Mouse (Mus musculus): ENCODE measurements around the gene Fam214a. TPM values are rescaled to one million over a fixed set of nuclear protein-coding genes. Genes with fewer than 3 reads are reported as not detected.

Gene Fam214a
- total RNA-seq, 2 experiments from 2014 or later = 9.3 to 11.8 TPM

DNA sequence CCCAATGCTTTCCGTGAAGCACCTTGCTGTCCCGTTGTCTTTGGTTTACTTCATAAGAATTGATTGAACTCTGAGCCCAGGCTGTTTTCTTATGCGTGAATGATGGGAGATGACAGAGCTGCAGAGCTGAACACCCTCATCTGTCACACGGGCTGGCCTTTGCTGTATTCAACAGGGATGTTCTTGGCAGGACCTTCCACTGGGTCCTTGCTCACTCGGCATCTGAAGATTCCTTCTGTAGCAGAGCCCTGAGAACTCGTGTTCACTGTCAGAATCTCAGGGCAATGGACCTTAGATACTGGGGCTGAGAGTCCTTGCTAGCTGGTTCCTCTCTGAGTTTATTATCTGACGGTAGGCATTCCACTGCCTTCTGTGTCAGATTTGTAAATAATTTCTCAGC, 25.3 kb downstream of the Fam214a start:
- no peak for ATAC-seq (ENCODE audit: poor library complexity, severe bottlenecking)

DNA sequence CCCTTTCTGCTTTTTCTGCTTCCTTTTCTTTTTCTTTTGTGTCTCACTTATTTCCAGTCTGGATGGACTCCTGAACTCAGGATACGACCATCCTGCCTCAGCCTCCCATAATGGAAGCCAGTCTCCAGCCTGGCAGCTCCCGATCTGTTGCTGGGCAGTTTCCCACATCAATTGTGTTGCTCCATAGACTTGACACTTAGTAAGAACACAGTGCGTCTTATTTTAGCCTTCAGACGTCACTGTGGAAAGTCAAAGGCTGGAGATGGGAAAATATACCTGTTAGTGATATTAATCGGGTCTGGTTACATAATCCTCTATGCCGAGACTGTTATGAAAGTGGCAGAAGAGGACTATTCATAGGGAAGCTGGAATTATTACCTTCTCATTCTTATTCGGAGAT, 26.2 kb downstream of the Fam214a start:
- ATAC-seq (ENCODE audit: poor library complexity, severe bottlenecking) = no peak

DNA sequence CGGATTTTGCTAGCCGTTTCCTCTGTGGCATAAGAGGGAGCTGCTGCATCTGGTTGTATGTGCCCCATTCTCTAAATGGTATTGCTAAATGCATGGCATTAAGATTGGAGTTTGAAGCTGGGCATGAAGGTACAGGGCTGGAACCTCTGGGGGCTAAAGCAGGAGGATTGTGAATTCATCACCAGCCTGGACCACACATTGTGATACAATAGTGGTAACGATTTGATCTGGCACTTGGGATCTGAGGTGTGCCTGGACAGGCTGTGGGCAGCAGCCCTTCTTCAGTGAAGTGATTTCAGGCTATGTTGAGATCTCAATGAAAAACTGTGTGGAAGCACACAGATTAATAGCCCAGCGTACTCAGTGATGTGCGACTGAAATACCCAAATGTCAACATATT, 26.7 kb downstream of the Fam214a start:
- ATAC-seq (ENCODE audit: poor library complexity, severe bottlenecking) = no peak

DNA sequence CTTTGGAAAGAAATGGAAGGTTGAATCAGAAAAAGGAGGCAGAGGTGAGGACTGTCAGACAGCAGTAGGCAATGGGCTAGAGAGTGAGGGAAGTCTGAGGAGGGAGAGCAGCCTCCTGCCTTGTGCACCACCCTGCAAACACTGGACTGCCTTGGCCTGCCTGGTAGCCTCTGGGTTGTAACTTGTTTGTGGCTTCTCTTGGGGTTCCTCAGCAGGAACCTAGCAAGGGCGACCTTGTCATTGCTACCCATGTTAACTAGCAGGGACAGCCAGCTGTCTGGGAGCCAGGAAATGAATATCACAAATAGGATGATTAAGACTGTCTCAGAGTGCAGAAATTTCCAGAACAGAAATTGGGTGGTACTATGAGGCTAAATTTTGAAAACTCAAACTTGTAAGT, 27.2 kb downstream of the Fam214a start:
- no peak for ATAC-seq (ENCODE audit: poor library complexity, severe bottlenecking)

DNA sequence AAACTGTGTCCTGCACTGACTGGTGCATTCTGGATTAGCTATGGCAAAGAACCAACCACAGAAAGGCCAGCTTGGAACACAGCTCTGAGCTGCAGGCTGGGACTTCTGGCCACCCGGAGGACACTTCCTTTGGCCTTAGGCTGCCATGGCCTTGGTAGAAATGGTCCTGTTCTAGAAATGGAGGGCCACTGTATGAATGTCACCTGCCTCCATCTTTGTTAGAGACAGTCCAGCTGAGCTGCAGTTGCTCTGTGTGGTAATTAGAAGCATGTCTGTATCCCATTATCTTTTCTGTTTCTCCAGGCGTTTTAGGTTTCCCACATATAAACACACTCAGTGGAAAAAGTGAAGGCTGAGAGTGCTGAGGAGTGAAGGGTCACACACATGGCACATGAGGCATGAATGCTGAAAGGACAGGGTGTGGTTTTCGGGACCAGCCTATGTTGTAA, 29.0 kb downstream of the Fam214a start:
- no peak for ATAC-seq (ENCODE audit: poor library complexity, severe bottlenecking)

DNA sequence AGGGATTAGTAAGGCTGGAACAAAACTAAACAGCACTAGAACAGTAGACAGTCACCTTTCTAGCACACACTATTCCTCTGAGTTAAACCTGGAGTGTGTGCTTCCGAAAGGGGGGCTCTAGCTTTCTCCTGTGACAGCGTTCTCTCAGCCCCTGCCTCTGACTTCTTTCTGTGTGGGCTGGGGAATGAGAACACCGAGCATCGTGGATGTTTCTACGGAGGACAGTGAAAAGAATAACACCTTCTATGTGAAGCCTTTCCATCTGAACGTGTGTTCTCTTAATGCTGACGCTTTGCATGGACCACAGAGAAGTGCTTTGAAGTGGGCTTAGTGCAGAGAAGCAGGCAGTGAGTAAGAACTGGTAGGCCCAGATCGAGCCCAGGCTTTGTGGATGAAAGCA, 29.5 kb downstream of the Fam214a start:
- no peak for ATAC-seq (ENCODE audit: poor library complexity, severe bottlenecking)

DNA sequence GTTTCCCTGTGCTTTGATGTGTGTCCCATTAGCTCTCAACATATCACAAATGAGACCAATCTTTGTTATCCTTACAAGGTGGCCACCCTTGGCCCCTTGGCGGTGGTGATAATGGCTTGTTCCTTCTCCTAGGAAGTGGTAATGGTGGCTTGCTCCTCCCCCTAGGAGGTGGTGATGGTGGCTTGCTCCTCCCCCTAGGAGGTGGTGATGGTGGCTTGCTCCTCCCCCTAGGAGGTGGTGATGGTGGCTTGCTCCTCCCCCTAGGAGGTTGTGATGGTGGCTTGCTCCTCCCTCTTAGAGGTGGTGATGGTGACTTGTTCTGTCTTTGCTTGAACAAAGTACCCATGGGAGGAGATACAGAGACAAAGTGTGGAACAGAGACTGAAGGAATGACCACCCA, 30.0 kb downstream of the Fam214a start:
- ATAC-seq (ENCODE audit: poor library complexity, severe bottlenecking) = 0 out of 2 replicates have a peak, but pooled peaks have one; percentile 27

DNA sequence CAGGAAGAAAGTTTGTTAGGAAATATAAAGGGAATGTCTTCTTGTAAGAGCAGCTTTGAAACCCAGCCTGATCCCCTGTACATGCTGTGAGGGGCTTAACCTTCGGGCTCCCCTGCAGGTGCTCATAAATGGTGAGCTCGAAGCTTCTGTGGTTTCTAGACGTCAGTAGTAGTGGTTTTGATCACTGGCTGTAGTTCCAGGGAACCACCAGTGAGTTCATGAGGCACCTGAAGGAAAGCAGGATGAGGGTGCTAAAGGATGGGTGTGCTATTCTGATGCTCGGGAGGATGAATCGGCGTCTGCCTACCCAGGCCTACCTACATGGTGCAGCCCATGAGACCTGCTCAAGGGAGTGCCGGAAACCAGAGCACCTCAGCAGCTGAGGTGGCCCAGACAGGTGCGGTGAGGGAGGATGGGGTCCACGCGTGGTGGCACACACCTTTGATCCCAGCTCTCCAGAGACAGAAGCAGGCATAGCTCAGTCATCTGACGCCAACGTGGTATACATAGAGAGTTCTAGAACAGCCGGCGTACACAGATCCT, 32.6 kb downstream of the Fam214a start:
- no peak for ATAC-seq (ENCODE audit: poor library complexity, severe bottlenecking)

DNA sequence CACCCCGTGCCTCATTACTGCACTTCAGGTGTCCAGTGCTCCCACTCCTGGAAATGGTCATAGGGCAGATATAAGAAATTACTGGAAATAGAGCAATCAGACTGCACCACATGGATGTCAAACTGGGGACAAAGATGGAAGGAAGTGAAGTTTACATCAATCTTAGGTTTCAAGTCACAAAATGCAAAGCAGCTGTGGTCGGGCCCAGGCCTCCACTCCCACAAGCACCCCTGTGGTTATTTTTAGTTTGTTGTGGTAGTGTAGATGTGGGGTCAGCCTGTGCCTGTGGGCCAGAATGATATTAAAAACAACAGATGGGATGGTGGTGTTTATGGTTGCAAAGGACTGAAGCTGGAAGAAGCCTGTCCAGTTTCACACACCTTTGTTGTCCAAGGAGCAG, 33.1 kb downstream of the Fam214a start:
- no peak for ATAC-seq (ENCODE audit: poor library complexity, severe bottlenecking)

DNA sequence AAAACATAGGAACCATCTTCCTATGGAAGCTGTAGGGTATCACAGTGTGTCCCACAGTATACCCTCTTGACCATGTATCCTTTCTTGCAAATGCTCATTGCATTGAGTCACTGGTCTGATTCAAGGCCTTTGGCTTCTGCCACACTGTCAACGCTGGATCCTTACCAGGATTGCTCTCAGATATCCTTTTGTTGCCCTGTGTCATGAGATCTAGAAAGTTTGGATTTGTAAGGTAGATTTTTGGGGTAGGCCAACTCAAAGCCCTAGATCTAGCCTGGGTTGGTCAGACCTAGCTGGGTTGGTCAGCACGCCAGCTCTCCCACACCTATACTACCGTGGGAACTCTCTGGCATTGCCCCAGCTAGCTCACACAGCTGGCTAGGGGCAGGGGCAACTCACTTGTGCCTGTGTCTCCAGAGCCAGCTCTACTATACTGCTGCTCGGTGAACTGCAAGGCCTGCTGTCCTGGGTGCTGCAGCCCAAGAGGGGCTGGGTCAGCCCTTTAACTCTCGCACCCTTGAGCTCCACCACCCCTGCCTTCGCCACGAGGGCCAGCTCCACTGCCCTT, 36.3 kb downstream of the Fam214a start:
- no peak for ATAC-seq (ENCODE audit: poor library complexity, severe bottlenecking)

DNA sequence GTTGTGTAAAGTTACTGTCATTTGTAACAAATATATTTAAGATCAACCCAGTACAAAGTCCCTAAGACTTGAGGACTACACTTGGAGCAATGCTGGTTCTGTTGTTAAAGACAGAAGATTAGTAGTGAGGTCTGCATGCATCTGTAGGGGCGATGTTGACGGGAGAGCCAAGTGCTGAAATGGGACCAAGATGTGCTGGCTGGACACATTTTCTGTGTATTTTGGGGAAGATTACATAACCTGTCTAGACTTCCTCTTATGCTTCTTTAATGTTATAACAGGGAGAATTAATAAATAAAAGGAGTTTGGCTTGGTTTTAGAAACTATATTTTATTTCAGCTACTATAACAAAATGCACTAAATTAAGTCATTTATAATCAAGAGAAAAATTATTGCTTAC, 37.3 kb downstream of the Fam214a start:
- ATAC-seq (ENCODE audit: poor library complexity, severe bottlenecking) = peak; percentile 59; the same call in 1 of the 2 replicates

DNA sequence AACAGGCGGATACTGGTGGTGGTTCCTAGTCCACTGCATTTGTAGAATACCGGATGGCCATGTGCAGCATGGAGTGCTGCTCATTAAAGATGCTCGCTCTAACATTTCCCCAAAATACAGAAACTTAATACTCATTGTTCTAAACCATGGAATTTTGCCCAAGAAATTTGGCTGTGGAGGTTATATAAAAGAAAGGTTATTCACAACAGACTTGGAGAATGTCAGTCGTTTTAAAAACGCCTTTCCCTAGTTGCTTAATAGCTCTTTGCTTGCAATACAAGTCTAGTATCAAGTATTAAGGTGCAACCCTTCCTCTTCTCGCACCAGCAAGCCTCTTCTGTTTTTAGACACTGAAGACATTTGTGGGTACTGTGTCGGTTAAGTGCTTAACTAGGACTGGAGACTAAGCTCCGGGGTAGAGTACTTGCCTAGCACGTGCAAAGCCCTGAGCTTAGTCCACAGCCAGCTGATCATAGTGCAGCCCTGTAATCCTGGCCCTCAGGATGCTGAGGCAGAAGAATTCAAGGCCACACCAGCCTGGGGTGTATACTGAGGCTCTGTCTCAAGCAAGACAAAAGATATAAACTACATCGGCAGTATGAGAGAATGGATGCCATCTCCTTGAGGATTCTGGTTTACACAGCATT, 42.0 kb downstream of the Fam214a start:
- no peak for ATAC-seq (ENCODE audit: poor library complexity, severe bottlenecking)

DNA sequence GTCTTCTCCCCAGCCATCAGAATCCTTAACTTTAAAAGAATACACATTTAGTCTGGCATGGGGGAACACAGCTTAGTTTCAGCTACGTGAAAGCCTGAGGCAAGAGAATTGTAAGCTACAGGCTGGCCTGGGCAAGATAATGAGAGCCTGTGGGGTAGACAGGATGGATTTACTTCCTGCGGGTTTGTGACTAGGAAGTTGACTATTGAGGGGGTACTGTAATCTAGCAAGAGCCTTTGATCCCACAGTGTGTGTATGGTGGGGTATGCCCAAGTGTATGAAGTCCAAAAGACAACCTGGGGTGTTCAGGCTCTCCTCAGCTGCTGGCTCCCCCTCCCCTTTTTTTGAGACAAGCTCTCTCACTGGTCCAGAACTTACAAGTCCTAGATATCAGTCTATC, 43.7 kb downstream of the Fam214a start:
- ATAC-seq (ENCODE audit: poor library complexity, severe bottlenecking) = peak; percentile 24; the same call in 1 of the 2 replicates

DNA sequence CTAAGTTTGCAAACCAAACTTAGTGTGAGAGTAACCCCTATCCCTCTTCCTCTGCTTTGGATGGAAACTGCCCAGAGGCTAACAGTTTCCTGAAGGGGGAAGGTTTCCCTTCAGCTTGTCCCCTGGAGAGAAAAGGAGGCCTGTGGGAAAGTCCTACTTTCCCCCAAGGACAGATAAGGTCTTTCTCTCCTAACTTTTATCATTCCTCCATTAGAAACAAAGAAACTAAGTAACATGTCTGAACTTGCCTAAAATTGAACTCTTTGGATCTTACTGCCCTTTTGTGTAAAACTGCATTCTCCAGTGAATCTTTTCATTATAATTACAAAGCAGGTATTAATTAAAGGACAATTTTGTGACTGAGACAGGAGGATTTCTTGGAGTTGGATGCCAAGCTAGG, 45.3 kb downstream of the Fam214a start:
- no peak for ATAC-seq (ENCODE audit: poor library complexity, severe bottlenecking)

DNA sequence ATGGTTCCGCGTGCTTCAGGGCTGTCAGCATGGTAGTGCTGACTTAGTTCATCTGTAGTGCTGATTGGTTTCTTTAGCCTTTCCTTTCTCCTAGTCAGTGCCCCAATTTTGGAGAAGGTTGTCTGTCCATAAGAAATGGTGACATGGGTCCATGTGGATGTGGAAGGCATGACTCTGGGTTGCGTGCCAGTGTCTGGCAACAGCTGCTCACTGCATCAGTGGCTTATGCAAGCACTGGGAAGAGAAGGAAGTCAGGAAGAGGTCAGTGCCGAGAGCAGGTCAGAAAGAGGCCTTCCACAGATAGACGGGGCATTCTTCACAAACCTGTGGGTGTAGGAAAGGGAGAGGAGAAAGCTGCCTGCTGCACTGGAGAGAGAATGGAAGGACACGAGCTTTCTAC, 48.3 kb downstream of the Fam214a start:
- ATAC-seq (ENCODE audit: poor library complexity, severe bottlenecking) = no peak

DNA sequence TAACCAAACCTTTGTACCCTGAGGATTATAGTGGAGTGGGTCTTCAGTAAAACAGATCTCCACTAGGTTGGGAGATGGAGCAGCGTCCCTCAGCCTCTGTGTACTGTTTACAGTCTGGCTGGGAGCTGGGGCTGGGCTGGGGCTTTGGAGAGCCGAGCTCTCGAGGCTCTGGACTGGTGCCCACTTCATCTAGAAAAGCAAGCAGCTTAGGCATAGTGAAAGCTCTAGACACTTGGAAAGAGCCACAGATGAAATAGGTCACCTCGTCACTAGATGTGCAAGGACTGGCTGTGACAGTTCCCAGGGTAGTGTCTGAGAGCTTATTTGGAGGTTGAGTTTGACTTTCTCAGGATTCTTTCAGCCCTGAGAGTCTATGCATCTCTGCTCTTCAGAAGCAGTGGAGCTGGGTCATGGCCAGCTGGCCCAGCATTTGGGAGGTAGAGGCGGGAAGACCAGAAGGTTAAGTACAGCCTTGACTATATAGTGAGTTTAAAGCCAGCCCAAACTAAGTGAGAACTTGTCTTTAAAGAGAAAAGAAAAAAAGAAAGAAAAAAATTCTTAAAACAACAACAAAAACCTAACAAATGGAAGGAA, 49.0 kb downstream of the Fam214a start:
- no peak for ATAC-seq (ENCODE audit: poor library complexity, severe bottlenecking)

DNA sequence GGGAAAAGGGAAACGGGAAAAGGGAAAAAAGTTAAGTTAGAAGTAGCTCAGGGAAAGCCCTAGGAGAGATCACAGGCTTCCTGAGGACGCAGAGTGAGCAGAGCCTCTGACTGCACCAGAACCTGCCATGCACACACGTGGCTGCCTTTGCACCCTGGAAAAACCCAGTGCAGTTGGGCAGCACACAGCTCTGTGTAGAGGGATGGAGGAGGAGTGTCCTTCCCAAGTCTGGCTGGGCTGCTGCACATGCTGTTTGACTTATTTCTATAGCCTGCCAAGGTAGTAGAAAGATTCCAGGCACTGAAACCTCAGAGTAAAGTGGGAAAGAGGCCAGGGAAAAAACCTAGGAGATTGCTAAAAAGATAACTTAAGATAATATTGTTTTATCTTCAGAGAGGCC, 49.6 kb downstream of the Fam214a start:
- no peak for ATAC-seq (ENCODE audit: poor library complexity, severe bottlenecking)

DNA sequence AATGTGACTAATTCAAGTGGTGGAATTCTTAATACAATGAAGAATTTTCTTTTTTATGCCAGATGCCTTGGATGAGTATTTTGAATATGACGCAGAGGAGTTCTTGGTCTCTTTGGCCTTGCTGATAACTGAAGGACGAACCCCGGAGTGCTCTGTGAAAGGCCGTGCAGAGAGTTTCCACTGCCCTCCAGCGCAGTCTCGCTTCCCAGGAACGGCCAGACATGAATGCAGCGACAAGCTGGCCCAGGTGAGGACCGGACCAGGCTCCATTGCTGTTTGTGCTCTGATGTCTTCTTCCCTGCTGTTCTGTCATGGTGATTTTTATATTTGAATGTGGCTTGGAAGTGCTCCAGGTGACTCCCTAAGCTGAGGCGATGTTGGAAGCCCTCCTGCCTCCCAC, 51.5 kb downstream of the Fam214a start:
- no peak for ATAC-seq (ENCODE audit: poor library complexity, severe bottlenecking)

DNA sequence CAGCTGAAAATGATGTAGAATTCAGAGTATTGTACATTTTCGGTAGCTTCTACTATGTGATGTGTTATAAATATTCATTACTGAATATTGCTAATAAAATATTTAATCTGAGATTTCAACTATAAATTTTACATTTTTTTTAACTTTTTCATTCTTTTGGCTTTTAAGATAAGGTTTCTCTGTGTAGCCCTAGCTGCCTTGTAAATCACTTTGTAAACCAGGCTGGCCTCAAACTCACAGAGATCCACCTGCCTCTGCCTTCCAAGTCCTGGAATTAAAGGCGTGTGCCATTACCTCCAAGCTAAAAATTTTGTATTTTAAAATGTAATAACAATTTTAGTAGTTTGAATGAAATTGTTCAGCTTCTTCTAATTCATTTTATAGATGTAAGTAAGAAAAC, 63.9 kb downstream of the Fam214a start:
- no peak for ATAC-seq (ENCODE audit: poor library complexity, severe bottlenecking)

DNA sequence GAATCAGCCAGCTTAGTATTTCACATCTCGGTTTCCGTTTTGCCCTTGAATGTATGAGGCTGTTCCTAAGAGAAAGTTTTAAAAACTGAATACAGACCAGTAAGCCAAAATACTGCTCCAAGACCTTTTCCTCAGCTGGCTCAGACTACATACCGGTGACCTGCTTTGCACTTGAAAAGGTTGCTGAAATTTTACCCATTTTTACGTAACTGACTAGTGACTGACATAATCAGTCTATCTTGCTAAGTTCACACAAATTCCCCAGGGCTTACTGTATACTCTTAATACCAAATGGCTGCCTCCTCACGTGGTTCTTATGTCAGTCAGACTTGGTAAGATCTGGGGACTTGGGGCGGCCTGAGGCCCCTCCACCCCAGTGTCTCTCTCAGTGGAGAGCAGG, 66.5 kb downstream of the Fam214a start:
- no peak for ATAC-seq (ENCODE audit: poor library complexity, severe bottlenecking)

DNA sequence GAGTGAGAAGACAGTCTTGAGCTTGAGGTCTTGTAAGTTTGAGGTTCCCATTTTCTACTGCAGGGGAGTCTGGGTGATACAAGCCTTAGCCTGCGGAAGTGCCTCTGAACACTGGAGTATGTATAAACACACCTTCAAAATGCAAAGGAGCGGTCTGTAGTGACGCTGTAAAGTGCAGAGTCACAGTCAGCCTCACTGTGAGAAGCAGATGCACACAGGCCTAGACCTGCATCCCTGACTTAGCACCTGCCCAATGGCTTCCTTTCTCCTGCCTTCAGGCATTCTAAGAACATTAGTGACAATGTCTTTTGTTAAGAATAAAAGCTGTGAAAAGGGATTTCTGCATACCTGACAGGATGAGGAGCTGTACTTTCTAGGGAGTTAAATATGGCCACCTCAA, 66.9 kb downstream of the Fam214a start:
- peak; percentile 30; the same call in 1 of the 2 replicates for ATAC-seq (ENCODE audit: poor library complexity, severe bottlenecking)

DNA sequence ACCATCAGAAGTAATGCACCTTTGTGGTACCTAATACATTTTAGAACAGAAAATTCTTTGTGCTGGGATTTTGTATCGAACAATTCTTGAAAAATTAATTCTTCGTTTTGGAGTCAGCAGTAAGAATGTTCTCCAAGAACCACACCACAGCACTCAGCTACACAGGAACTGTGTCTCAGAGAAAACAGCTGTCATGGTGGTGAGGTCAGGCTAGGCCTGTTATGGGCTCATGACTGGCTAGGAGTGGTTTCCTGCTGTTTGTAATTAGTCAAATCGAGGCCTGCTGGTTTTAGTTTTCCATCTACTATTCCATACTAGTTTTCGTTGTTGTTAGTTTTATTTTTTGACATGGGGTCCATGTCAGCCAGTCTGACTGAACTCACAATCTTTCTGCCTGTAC, 67.9 kb downstream of the Fam214a start:
- no peak for ATAC-seq (ENCODE audit: poor library complexity, severe bottlenecking)
